ENCODE assay signal across 11 mouse cellular contexts in genomic region chr8:126763600-126763999, GRCm38 (mm10).
DNase-seq lines count a peak whose midpoint lies in the region; ATAC-seq and TF ChIP-seq lines count a peak whose summit lies in the region.
"Had no signal": no experiment of that assay in that cellular context is flagged by ENCODE, and none has a peak within 500 bp of the region (broad histone marks: within the 10 kb centered on the region; RNA-seq: fewer than 3 reads in every experiment).

No protein-coding gene starts in this region.

- no peak for TF ChIP-seq POLR2A in bone marrow, adult 2 months (IDR thresholded peaks at IDR 0.05; ENCODE audit: borderline replicate concordance, control insufficient read depth, low read depth, low read length)

- intact Hi-C loops in left cerebral cortex, postnatal 14 days (cut with DNase I): no loop called here
- intact Hi-C loops in gastrocnemius, postnatal 14 days (cut with DNase I; ENCODE audit: low total_unique reads): no loop called here

- ATAC-seq in megakaryocyte progenitor cell, adult 5-6 weeks (replicated peaks; ENCODE audit: poor library complexity): peak; percentile 85

- H3K4me1 ChIP-seq in bone marrow, adult 2 months (ENCODE audit: control insufficient read depth, insufficient read depth, low read length): peaks cover 8% of the 10 kb centered on the region
- H3K4me1 ChIP-seq: limb, embryonic 10.5 days had no signal

- 8% methylated on average over 7 of the region's 7 CpGs for whole genome bisulfite sequencing in bone marrow, adult 2 months

- H3K27ac ChIP-seq in bone marrow, adult 2 months (ENCODE audit: control insufficient read depth, insufficient read depth, low read depth, low read length, poor library complexity): 0 out of 2 replicates have a peak overlapping the region, but pooled peaks have one; percentile 4
- H3K27ac ChIP-seq: forebrain, embryonic 12.5 days; limb, embryonic 10.5 days had no signal

- DNase-seq in left cerebral cortex, postnatal 14 days (ENCODE audit: low spot score in 2 of 2): peak; percentile 26 to 51
- no peak for DNase-seq in left cerebral cortex, adult 11 months (ENCODE audit: low spot score)
- peak; percentile 56 for DNase-seq in gastrocnemius, postnatal 14 days
- DNase-seq in adipocyte (ENCODE audit: low spot score): no peak
- no peak for DNase-seq in ovary, postnatal 10 days (ENCODE audit: low spot score)
- DNase-seq: embryo, embryonic 11 days; thymus, postnatal 36 days had no signal

- no peak overlapping the region for H3K4me3 ChIP-seq in bone marrow, adult 2 months (replicated peaks; ENCODE audit: control insufficient read depth, low read depth, low read length)
- H3K4me3 ChIP-seq: forebrain, embryonic 12.5 days; limb, embryonic 10.5 days had no signal

- TF ChIP-seq CTCF in bone marrow, adult 2 months (IDR thresholded peaks at IDR 0.05; ENCODE audit: control insufficient read depth, insufficient read depth, low read length): no peak

Comparison
In these comparisons a context has a peak if more than half of its experiments do, and no peak if none do; other contexts are left out.
1. DNase-seq: peak in left cerebral cortex, postnatal 14 days (2 of 2) and gastrocnemius, postnatal 14 days (single experiment); none in left cerebral cortex, adult 11 months (single experiment), adipocyte (single experiment) and ovary, postnatal 10 days (single experiment).